Mouse (Mus musculus) lung, embryonic 14.5 days (tissue): ENCODE measurements around the gene Mon1b. TPM values are rescaled to one million over a fixed set of nuclear protein-coding genes. Genes with fewer than 3 reads are reported as not detected.
A peak's percentile ranks its signal among the peaks of the same experiment; 100 is the strongest.

Experiments
- ATAC-seq: fragments of 200-750 bp; cut with Nextera tagmentation; 2 replicates; pipeline ENCODE4 v1.8.0; 2017; ENCODE audit warnings: mild to moderate bottlenecking, moderate TSS enrichment, moderate library complexity; ENCODE audit not compliant: insufficient read depth
- DNase-seq: peaks from one replicate; pipeline ENCODE4 v3.0.0-alpha.2; 2015
- H3K27ac ChIP-seq: fragments of 300-500 bp; sonication (generic); 2 replicates; pipeline ENCODE4 v1.5.1; 2014; ENCODE audit warnings: low read depth, mild to moderate bottlenecking, moderate library complexity
- H3K27me3 ChIP-seq: fragments of 300-500 bp; sonication (generic); 2 replicates; pipeline ENCODE4 v1.6.1; 2014; ENCODE audit warnings: low read length, control low read depth; ENCODE audit not compliant: insufficient read depth
- H3K36me3 ChIP-seq: fragments of 300-500 bp; sonication (generic); 2 replicates; pipeline ENCODE4 v1.6.1; 2014; ENCODE audit warnings: control low read depth; ENCODE audit not compliant: insufficient read depth
- H3K4me1 ChIP-seq: fragments of 300-500 bp; sonication (generic); 2 replicates; pipeline ENCODE4 v1.6.1; 2014; ENCODE audit warnings: antibody characterized with exemption, control low read depth; ENCODE audit not compliant: insufficient read depth
- H3K4me2 ChIP-seq: fragments of 300-500 bp; sonication (generic); 2 replicates; pipeline ENCODE4 v1.6.1; 2014; ENCODE audit warnings: mild to moderate bottlenecking
- H3K4me3 ChIP-seq: fragments of 300-500 bp; sonication (generic); 2 replicates; pipeline ENCODE4 v1.5.1; 2014; ENCODE audit warnings: low read depth, low read length
- H3K9ac ChIP-seq: fragments of 300-500 bp; sonication (generic); 2 replicates; pipeline ENCODE4 v1.6.1; 2014
- H3K9me3 ChIP-seq: fragments of 300-500 bp; sonication (generic); 2 replicates; pipeline ENCODE4 v1.6.1; 2016; ENCODE audit warnings: low read depth, low read length, control low read depth
- CTCF ChIP-seq: IDR thresholded peaks from 2 replicates; pipeline ENCODE4 v1.5.1; 2016; ENCODE audit warnings: antibody characterized with exemption, low read depth
- WGBS: fragments of 180-500 bp; shearing (Covaris S2); extraction: QIAGEN DNeasy Blood & Tissue Kit; methylation state at CpG from one replicate; pipeline ENCODE4 v1.1.7; 2014; 5-methylcytosine and 5-hydroxymethylcytosine counted together
- polyA plus RNA-seq: library from polyadenylated mRNA; unstranded; fragments of >200 nt; fragmentation: Nextera tagmentation; extraction: Ambion mirVana; gene quantifications from 2 replicates; pipeline ENCODE4 v1.2.1, GENCODE M21; 2014

Gene Mon1b
- polyA plus RNA-seq, 1 experiment from 2014 or later = 9.8 TPM

- ATAC-seq (peak; percentile 86), DNase-seq (peak; percentile 38)
- H3K9me3 ChIP-seq = no peaks in the 10 kb centered on the region
- no peak overlapping the region for H3K9ac ChIP-seq
- no peak overlapping the region for H3K4me2 ChIP-seq
- H3K27me3 ChIP-seq = no peaks in the 10 kb centered on the region
- peak overlapping the region; percentile 56 for H3K27ac ChIP-seq
- no peaks in the 10 kb centered on the region for H3K4me1 ChIP-seq
- 54% methylated on average over 14 of the region's 14 CpGs for WGBS
- H3K4me3 ChIP-seq = no peak overlapping the region
- no peak for TF ChIP-seq CTCF
- H3K36me3 ChIP-seq = no peaks in the 10 kb centered on the region
Observed at GRCm38 (mm10) chr8:113691622-113692343, 56.4 kb downstream of the Mon1b start.

Other genes with a start within 250 kb of the Mon1b start
- not detected in 2 replicates for gene Syce1l, start 7.6 kb downstream of the Mon1b start, polyA plus RNA-seq
- gene Adamts18, start 213.2 kb downstream of the Mon1b start, polyA plus RNA-seq = 11.5 and 13.1 TPM in 2 replicates